Mouse (Mus musculus) liver, embryonic 14.5 days (tissue): ENCODE data around the gene Acacb.

Experiments used
- CTCF ChIP-seq: IDR thresholded peaks from 2 replicates; pipeline ENCODE4 v1.5.1; 2016; ENCODE audit warnings: antibody characterized with exemption, low read depth, control low read depth
- EP300 ChIP-seq: IDR thresholded peaks from 2 replicates; pipeline ENCODE4 v1.6.1; 2016; ENCODE audit warnings: antibody characterized with exemption, low read depth

GRCm38 (mm10) chr5:114275991-114276390 lies 129.7 kb downstream of the Acacb start:
- TF ChIP-seq EP300 = no peak
- TF ChIP-seq CTCF = no peak
